8 mouse cellular contexts compared by ENCODE assay signal in the genomic region with DNA sequence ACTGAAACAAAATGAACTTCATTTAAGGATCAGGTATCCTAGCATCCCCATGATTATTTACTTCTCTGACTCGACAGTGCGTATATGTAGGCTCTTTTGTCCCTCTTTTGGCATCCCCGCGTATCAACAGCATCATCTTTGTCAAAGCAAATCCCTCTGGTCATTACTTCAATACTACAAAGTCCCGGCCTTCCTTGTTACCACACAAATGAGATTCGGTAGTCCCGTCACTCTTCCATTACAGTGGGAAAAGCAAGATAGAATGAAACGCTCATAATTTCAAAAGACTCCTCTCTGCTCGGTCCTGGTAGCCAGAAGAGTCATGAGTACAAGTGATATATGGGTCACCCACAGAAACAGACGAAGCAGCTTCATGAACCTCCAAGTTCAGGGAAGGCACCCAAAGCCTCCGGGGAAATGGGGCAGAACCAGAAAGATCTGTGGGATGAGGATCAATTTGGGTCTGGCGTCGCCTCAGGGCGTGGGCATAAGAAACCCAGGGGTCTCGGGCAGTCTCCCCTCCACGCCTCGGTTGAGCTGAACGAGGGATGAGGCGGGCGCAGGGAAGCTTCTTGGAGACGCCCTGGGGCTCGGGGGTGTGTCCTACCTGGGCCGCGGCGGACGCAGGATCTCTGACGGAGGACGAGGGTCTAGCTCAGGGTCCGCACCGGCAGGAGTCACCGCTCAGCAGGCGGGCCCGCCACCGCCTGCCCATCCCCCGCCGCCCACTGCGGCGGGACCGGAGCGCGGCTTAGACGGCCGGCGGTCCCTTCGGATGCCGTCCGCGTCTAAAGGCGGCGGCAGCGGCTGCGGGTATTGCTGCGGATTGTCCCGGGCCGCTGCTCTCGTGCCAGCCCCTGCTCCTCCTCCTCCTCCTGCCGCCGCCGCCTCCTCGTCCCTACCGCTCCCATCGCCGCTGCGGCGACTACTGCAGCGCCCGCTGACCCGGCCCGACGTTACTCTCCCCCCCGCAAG. TPM values are rescaled to one million over a fixed set of nuclear protein-coding genes. Genes with fewer than 3 reads are reported as not detected.
A peak's percentile ranks its signal among the peaks of the same experiment; 100 is the strongest.
DNase-seq lines count a peak whose midpoint lies in the region; ATAC-seq and TF ChIP-seq lines count a peak whose summit lies in the region.

A gene (minus strand): TSS at position 680 of the 975 bp plus-strand sequence.

- TF ChIP-seq CTCF in lung, adult 2 months (IDR thresholded peaks at IDR 0.05; ENCODE audit: insufficient read depth, low read length), result no peak

- 0 out of 2 replicates have a peak, but pooled peaks have one; percentile 26 for TF ChIP-seq POLR2A in lung, adult 2 months (IDR thresholded peaks at IDR 0.05; ENCODE audit: borderline replicate concordance, extremely low read depth, low read depth, low read length)

- WGBS in lung, adult 2 months, result under 1% methylated on average over 67 of the region's 71 CpGs

- ATAC-seq in activated CD4-positive, CD25-positive, alpha-beta regulatory T cell, adult 4 months, result peak; percentile 15
- no peak for ATAC-seq in neutrophil, adult 5-6 weeks (ENCODE audit: extremely low read depth, insufficient number of reproducible peaks, low FRiP score, poor library complexity, severe bottlenecking)

- H3K4me3 ChIP-seq in lung, adult 2 months (replicated peaks; ENCODE audit: extremely low read depth, low read depth, low read length), result peak within 1 kb of the TSS; percentile 64

- peak; percentile 47 for DNase-seq in 416B (ENCODE audit: low read depth)
- DNase-seq in embryo, embryonic 11 days, result peak; percentile 71
- peak; percentile 15 for DNase-seq in heart, adult 8-10 months (ENCODE audit: low spot score)
- DNase-seq in kidney, postnatal 10 days, result peak; percentile 70
- DNase-seq in lung, adult 2 months, result peak; percentile 59
- DNase-seq in thymus, postnatal 4 days, result peak; percentile 71

- peaks cover 6% of the 10 kb centered on the region for H3K4me1 ChIP-seq in lung, adult 2 months (ENCODE audit: control insufficient read depth, insufficient read depth, low read length)

RNA-seq across cellular contexts. Expression of the gene that starts here (rescaled TPM):
- 1 to 10 TPM; 6.1 to 6.5 TPM for polyA plus RNA-seq in activated CD4-positive, CD25-positive, alpha-beta regulatory T cell, adult 4 months (2017; shearing (Covaris generic))
- total RNA-seq in heart, adult 8-10 months (2022), result 10 to 100 TPM; 11.3 to 14.5 (median 11.8) TPM
- polyA plus RNA-seq in lung, adult 2 months (2012; rRNA removed), result 14.4 and 15.6 TPM in 2 replicates
- 19.0 and 19.8 TPM in 2 replicates for total RNA-seq in neutrophil, adult 5-6 weeks (2017)

Comparison
In these comparisons a context has a peak if more than half of its experiments do, and no peak if none do; other contexts are left out.
1. DNase-seq: peak in every context shown above with its lines; median percentile 71 in embryo, embryonic 11 days; 71 in thymus, postnatal 4 days; 70 in kidney, postnatal 10 days; 59 in lung, adult 2 months; 47 in 416B; 15 in heart, adult 8-10 months.